Mouse (Mus musculus) embryonic facial prominence, embryonic 13.5 days (tissue): Measurements from ENCODE around the gene Hoxc9. TPM values are rescaled to one million over a fixed set of nuclear protein-coding genes. Genes with fewer than 3 reads are reported as not detected.
A peak's percentile ranks its signal among the peaks of the same experiment; 100 is the strongest.

Experiments
- microRNA counts: library from miRNA; unstranded; fragments of <30 nt; microRNA quantifications from one replicate; lab custom pipeline; 2016
- microRNA-seq: library from miRNA; unstranded; fragments of <30 nt; microRNA quantifications from one replicate; pipeline ENCODE4, GENCODE M21; 2016
- polyA plus RNA-seq: library from polyadenylated mRNA; unstranded; fragments of >200 nt; fragmentation: Nextera tagmentation; extraction: Ambion mirVana; gene quantifications from 2 replicates; pipeline ENCODE4 v1.2.1, GENCODE M21; 2015

Hoxc9 gene
- polyA plus RNA-seq, 1 experiment from 2014 or later = not detected

MicroRNA genes within 50 kb of the gene (microRNA counts, 519-probe panel; counts per million panel counts)
- microRNA mmu-miR-615-3p (lab: Ali Mortazavi, UCI) (236 counts per million, percentile 44 among the panel's probes with 10 or more counts), microRNA mmu-miR-615-5p (lab: Ali Mortazavi, UCI) (236 counts per million, percentile 44 among the panel's probes with 10 or more counts)

Small RNAs within 50 kb of the gene (microRNA-seq; reads per million reads assigned to microRNA genes)
- gene Mir196a-2 (7.0 reads per million, percentile 23 among the genes with 10 or more reads in this experiment), gene Mir615 (65.3 reads per million, percentile 48 among the genes with 10 or more reads in this experiment)

Other genes with a start within 250 kb of the Hoxc9 start
- gene Hoxc13, start 55.3 kb upstream of the Hoxc9 start, polyA plus RNA-seq = 1.1 and 1.9 TPM in 2 replicates
- not detected in 2 replicates for gene Hoxc12, start 39.7 kb upstream of the Hoxc9 start, polyA plus RNA-seq
- not detected in 2 replicates for gene Hoxc11, start 22.0 kb upstream of the Hoxc9 start, polyA plus RNA-seq
- 0.10 TPM in 1 of 2 replicates, not detected in the other for gene Hoxc10, start 9.6 kb upstream of the Hoxc9 start, polyA plus RNA-seq
- gene Hoxc5, start 9.0 kb upstream of the Hoxc9 start, polyA plus RNA-seq = 1.1 and 1.8 TPM in 2 replicates
- gene Hoxc8, start 14.2 kb downstream of the Hoxc9 start, polyA plus RNA-seq = not detected in 2 replicates
- not detected in 2 replicates for gene Hoxc6, start 21.8 kb downstream of the Hoxc9 start, polyA plus RNA-seq
- gene Hoxc4, start 42.5 kb downstream of the Hoxc9 start, polyA plus RNA-seq = 0.73 and 1.7 TPM in 2 replicates
- 16.1 and 16.4 TPM in 2 replicates for gene Smug1, start 190.7 kb downstream of the Hoxc9 start, polyA plus RNA-seq